Mouse (Mus musculus) midbrain, embryonic 10.5 days (tissue): ENCODE data around the gene Hs2st1. TPM values are rescaled to one million over a fixed set of nuclear protein-coding genes. Genes with fewer than 3 reads are reported as not detected.

Experiments
- DNase-seq: peaks from one replicate; pipeline ENCODE4 v3.0.0-alpha.2; 2017; ENCODE audit warnings: low spot score
- H3K27ac ChIP-seq: fragments of 300-500 bp; sonication (generic); replicated peaks from 2 replicates; pipeline ENCODE4 v1.5.1; 2016; ENCODE audit warnings: mild to moderate bottlenecking
- H3K27me3 ChIP-seq: fragments of 300-500 bp; sonication (generic); 2 replicates; pipeline ENCODE4 v1.6.1; 2016; ENCODE audit warnings: low read depth, mild to moderate bottlenecking; ENCODE audit not compliant: poor library complexity, severe bottlenecking
- H3K36me3 ChIP-seq: fragments of 300-500 bp; sonication (generic); 2 replicates; pipeline ENCODE4 v1.6.1; 2016; ENCODE audit warnings: mild to moderate bottlenecking, moderate library complexity
- H3K4me1 ChIP-seq: fragments of 300-500 bp; sonication (generic); 2 replicates; pipeline ENCODE4 v1.6.1; 2016
- H3K4me3 ChIP-seq: fragments of 300-500 bp; sonication (generic); 2 replicates; pipeline ENCODE4 v1.5.1; 2016; ENCODE audit warnings: mild to moderate bottlenecking, moderate library complexity
- H3K9me3 ChIP-seq: fragments of 300-500 bp; sonication (generic); replicated peaks from 2 replicates; pipeline ENCODE4 v1.6.1; 2016; ENCODE audit warnings: mild to moderate bottlenecking
- WGBS: fragments of 180-500 bp; shearing (Covaris S2); methylation state at CpG from one replicate; pipeline ENCODE4 v1.1.7; 2016; 5-methylcytosine and 5-hydroxymethylcytosine counted together
- polyA plus RNA-seq: library from polyadenylated mRNA; unstranded; fragments of >200 nt; fragmentation: Nextera tagmentation; extraction: Ambion mirVana; gene quantifications from 2 replicates; pipeline ENCODE4 v1.2.1, GENCODE M21; 2016

The Hs2st1 gene
- polyA plus RNA-seq, 1 experiment from 2014 or later: 15.1 TPM

- no peak overlapping the region for H3K27ac ChIP-seq
These were observed 61.6 kb downstream of the Hs2st1 start for GRCm38 (mm10) chr3:144508342-144508741.

DNA sequence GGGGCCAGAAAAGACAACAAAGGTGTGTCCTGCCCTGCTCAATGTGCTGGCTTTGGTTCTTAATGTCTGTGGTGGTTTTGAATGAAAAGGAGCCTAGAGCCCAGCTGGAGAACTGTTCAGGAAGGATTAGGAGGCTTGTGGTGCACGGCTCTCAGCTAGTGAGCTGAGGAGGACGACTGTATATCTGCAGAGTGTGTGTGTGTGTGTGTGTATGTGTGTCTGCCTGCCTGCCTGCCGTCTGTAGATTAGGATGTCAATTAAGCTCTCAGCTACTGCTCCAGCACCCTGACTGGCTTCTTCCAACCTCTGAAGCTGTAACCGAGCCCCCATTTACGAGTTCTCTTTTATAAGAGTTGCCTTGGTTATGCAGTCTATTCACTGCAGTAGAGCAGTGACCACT is 62.1 kb downstream of the Hs2st1 start:
- Histone ChIP-seq H3K36me3 (no peaks in the 10 kb centered on the region), H3K4me3 (no peak overlapping the region), H3K9me3 (no peaks in the 10 kb centered on the region), H3K4me1 (peaks cover 27% of the 10 kb centered on the region), H3K27me3 (no peaks in the 10 kb centered on the region), H3K27ac (no peak overlapping the region)
- DNase-seq: no peak
- 54% methylated on average over 5 of the region's 5 CpGs for WGBS

More at GRCm38 (mm10) chr3:144508342-144508741, 61.6 kb downstream of the Hs2st1 start:
- Histone ChIP-seq H3K4me1 (peaks cover 27% of the 10 kb centered on the region), H3K27me3 (no peaks in the 10 kb centered on the region), H3K4me3 (no peak overlapping the region), H3K9me3 (no peaks in the 10 kb centered on the region), H3K36me3 (no peaks in the 10 kb centered on the region)
- no peak for DNase-seq
- 91% methylated on average over 4 of the region's 4 CpGs for WGBS

DNA sequence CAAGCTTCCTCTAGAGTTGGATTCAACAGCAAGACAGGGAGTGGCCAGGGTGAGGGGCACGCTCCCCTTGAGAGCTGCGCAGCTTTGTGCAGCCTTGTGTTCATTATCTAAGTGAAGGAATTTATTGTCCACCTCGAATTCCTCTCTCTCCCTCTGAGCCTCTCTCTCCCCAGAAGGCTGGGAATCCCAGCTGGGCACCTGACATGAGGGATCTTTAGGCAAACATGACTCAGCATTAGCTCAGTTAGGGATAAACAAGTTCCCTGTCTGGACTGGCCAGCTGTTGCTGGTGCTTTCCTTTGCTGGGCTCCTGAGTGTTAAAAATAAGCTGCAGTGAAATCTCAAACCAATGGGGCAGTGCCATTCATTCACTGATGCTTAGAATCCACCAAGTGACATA is 63.8 kb downstream of the Hs2st1 start:
- WGBS: 36% methylated on average over 3 of the region's 3 CpGs
- Histone ChIP-seq H3K9me3 (no peaks in the 10 kb centered on the region), H3K27me3 (no peaks in the 10 kb centered on the region), H3K27ac (no peak overlapping the region; the same call in 1 of the 2 replicates), H3K36me3 (no peaks in the 10 kb centered on the region), H3K4me3 (no peak overlapping the region), H3K4me1 (peaks cover 34% of the 10 kb centered on the region)
- no peak for DNase-seq

GRCm38 (mm10) chr3:144501930-144502329 is 68.1 kb downstream of the Hs2st1 start:
- H3K4me1 ChIP-seq: peaks cover 30% of the 10 kb centered on the region
- no peaks in the 10 kb centered on the region for H3K9me3 ChIP-seq
- H3K4me3 ChIP-seq: no peak overlapping the region
- 74% methylated on average over 7 of the region's 7 CpGs for WGBS
- no peak overlapping the region for H3K27ac ChIP-seq
- DNase-seq: no peak
- H3K36me3 ChIP-seq: no peaks in the 10 kb centered on the region
- no peaks in the 10 kb centered on the region for H3K27me3 ChIP-seq

GRCm38 (mm10) chr3:144496762-144497161 is 73.2 kb downstream of the Hs2st1 start:
- Histone ChIP-seq H3K36me3 (no peaks in the 10 kb centered on the region), H3K27ac (peak overlapping the region; percentile 17; the same call in 1 of the 2 replicates), H3K9me3 (no peaks in the 10 kb centered on the region), H3K4me3 (no peak overlapping the region), H3K27me3 (no peaks in the 10 kb centered on the region), H3K4me1 (peaks cover 18% of the 10 kb centered on the region)
- WGBS: 85% methylated on average over 5 of the region's 5 CpGs
- no peak for DNase-seq

- Histone ChIP-seq H3K4me1 (peaks cover 18% of the 10 kb centered on the region), H3K4me3 (no peak overlapping the region), H3K9me3 (no peaks in the 10 kb centered on the region), H3K36me3 (no peaks in the 10 kb centered on the region), H3K27me3 (no peaks in the 10 kb centered on the region), H3K27ac (peak overlapping the region; percentile 63; the same call in 1 of the 2 replicates)
- DNase-seq: no peak
- 53% methylated on average over 5 of the region's 5 CpGs for WGBS
These were observed 75.1 kb downstream of the Hs2st1 start for GRCm38 (mm10) chr3:144494838-144495237.

DNA sequence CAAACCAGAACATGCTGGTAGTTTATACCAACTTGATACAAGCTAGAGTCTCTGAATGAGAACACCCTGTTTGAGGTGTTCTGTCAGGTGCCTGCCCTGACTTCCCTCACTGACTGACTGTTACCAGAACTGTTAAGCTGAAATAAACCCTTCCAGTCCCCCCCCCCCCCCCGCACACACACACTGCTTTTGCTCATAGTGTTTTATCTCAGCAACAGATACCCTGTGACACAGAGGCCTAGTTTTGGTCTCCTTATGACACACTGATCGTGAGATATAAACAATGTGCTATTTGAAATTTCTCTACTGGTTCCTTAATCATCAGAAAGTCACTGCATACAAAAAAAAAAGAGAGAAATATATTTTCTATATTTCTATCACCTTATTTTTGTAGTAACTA is 81.2 kb downstream of the Hs2st1 start:
- no peaks in the 10 kb centered on the region for H3K4me1 ChIP-seq
- no peak for DNase-seq
- no peaks in the 10 kb centered on the region for H3K27me3 ChIP-seq
- WGBS: 89% methylated on average over 2 of the region's 2 CpGs
- H3K4me3 ChIP-seq: no peak overlapping the region
- H3K27ac ChIP-seq: no peak overlapping the region
- no peaks in the 10 kb centered on the region for H3K9me3 ChIP-seq
- no peaks in the 10 kb centered on the region for H3K36me3 ChIP-seq

- 82% methylated on average over 5 of the region's 5 CpGs for WGBS
- Histone ChIP-seq H3K27me3 (no peaks in the 10 kb centered on the region), H3K9me3 (no peaks in the 10 kb centered on the region), H3K36me3 (no peaks in the 10 kb centered on the region), H3K4me1 (peaks cover 11% of the 10 kb centered on the region), H3K27ac (no peak overlapping the region), H3K4me3 (no peak overlapping the region)
- DNase-seq: no peak
These were observed 89.4 kb downstream of the Hs2st1 start for GRCm38 (mm10) chr3:144480595-144480994.

DNA sequence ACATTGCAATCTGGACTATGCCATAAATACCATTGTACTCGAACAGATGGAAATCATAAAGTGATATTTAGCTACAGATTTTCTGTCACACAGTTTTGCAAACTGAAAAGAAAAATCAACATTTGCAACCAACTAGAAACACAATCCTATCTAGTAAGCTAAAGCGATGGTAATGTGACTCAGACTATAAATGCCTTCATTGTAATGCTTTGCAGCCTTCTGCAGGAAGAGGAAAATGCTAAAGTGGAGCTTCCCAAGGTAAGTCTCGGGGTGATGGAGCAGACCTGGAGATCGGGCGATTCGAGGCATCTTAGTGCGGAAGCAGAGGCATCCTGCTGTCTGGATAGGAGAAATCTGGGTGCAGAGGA is 91.6 kb downstream of the Hs2st1 start:
- Histone ChIP-seq H3K4me3 (no peak overlapping the region), H3K4me1 (peaks cover 11% of the 10 kb centered on the region), H3K36me3 (no peaks in the 10 kb centered on the region), H3K27ac (no peak overlapping the region), H3K27me3 (no peaks in the 10 kb centered on the region), H3K9me3 (no peaks in the 10 kb centered on the region)
- 95% methylated on average over 7 of the region's 7 CpGs for WGBS
- no peak for DNase-seq

DNA sequence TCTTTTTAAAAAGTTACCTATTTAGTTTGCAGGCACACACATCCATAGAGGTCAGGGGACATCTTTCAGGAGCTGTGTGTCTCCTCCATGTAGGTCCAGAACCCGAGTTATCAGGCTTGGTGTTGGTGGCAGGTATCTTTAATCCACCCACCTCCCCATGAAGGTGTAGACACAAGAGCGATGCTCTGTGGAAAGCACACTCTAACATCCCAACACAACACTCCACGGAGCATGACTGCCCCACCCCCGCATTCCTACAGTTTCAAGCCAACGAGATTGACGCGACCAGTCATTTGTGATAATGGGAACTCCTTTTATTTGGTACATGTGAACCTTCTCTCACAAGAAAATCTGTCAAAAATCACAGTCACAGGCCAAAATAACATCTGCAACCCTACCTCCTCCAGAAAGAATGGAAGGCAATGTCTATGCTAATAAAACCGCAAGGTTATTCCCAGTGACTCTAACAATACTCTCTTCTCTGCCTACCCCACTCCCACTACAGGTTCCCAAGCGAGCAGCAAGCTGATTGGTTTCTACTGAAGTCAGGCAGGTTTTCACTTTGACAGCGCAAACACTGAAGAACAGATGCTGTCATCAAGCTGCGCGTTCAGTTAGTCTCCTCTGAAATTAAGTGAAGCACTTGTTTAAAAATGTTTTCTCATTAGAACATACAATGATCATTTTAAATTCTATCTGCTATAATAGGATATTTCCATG is 92.1 kb downstream of the Hs2st1 start:
- no peaks in the 10 kb centered on the region for H3K36me3 ChIP-seq
- H3K9me3 ChIP-seq: no peaks in the 10 kb centered on the region
- H3K4me1 ChIP-seq: peaks cover 11% of the 10 kb centered on the region
- no peaks in the 10 kb centered on the region for H3K27me3 ChIP-seq
- DNase-seq: no peak
- 93% methylated on average over 12 of the region's 12 CpGs for WGBS
- H3K27ac ChIP-seq: no peak overlapping the region
- no peak overlapping the region for H3K4me3 ChIP-seq

DNA sequence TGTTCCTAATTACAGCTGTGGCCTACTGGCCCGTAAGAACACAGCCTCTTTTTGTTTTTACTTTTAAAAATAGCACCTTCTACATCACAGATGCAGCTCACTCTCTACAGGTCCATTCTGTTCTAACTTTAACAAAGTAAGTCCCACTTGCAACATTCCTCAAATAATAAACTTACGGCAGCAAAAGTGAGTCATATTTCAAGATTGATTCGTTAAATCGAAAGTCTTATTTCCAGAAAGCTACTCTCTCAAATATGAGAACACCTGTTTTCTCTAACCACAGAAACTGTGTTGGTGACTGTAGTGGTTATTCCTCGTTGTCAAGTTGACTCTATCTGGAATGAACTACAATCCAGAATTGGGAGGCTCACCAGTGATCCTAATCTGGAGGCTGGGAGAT is 94.1 kb downstream of the Hs2st1 start:
- H3K27ac ChIP-seq: no peak overlapping the region
- 94% methylated on average over 5 of the region's 5 CpGs for WGBS
- H3K27me3 ChIP-seq: no peaks in the 10 kb centered on the region
- H3K9me3 ChIP-seq: no peaks in the 10 kb centered on the region
- H3K4me3 ChIP-seq: no peak overlapping the region
- H3K4me1 ChIP-seq: peaks cover 19% of the 10 kb centered on the region
- no peaks in the 10 kb centered on the region for H3K36me3 ChIP-seq
- DNase-seq: no peak

DNA sequence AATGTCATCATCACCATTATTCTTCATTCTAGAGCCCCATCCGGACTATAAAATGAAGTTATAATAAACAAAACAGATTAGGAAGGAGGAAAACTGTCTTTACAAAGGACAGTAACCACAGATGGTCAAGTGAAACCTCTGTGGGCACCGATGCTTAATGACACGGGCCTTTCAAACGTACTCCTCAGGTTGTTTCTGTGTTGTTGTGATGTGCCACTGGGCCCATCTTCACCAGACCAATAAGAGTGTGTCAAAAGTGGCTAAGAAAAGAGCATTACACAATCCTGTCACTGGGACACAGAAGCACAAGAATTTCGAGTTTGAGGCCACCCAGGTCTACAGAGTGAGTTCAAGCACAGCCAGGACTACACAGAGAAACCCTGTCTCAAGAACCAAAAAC is 95.3 kb downstream of the Hs2st1 start:
- no peaks in the 10 kb centered on the region for H3K9me3 ChIP-seq
- DNase-seq: no peak

DNA sequence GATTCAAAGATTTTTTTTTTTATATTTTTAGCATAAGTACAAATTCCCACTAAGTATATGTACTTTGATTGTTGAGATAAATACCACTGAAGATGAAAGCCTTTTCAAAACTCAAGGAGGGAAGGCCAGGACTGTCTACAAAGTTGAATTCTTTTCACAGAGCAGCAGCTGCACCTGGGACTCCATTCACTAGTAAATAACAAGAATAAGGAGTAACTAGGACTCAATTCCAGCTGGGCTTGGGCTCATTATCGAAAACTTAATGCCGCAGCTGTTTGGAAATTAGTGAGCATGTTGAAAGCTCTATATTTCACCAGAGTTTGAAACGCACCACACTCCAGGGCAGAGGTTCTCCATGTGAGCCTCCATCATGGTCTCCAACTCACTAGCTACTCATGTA is 98.0 kb downstream of the Hs2st1 start:
- DNase-seq: no peak
- Histone ChIP-seq H3K9me3 (no peaks in the 10 kb centered on the region), H3K27ac (no peak overlapping the region), H3K27me3 (no peaks in the 10 kb centered on the region), H3K4me1 (peaks cover 26% of the 10 kb centered on the region), H3K4me3 (no peak overlapping the region), H3K36me3 (no peaks in the 10 kb centered on the region)
- 78% methylated on average over 3 of the region's 3 CpGs for WGBS

More for the DNA sequence above, 95.3 kb downstream of the Hs2st1 start:
- H3K4me3 ChIP-seq: no peak overlapping the region
- H3K4me1 ChIP-seq: peaks cover 26% of the 10 kb centered on the region
- 87% methylated on average over 5 of the region's 5 CpGs for WGBS
- H3K36me3 ChIP-seq: no peaks in the 10 kb centered on the region
- no peak overlapping the region for H3K27ac ChIP-seq
- no peaks in the 10 kb centered on the region for H3K27me3 ChIP-seq
